Mouse (Mus musculus) lung, postnatal 0 days (tissue): ENCODE measurements around the gene Cdt1.

Source experiments
- CTCF ChIP-seq: IDR thresholded peaks from 2 replicates; pipeline ENCODE4 v1.5.1; 2016; ENCODE audit warnings: antibody characterized with exemption, mild to moderate bottlenecking
- EP300 ChIP-seq: IDR thresholded peaks from 2 replicates; pipeline ENCODE4 v1.6.1; 2016; ENCODE audit warnings: antibody characterized with exemption, mild to moderate bottlenecking, control low read depth

GRCm38 (mm10) chr8:122551265-122552051 lies 16.4 kb upstream of the Cdt1 start, which contains the start of gene Piezo1:
- TF ChIP-seq CTCF (peak; percentile 100), EP300 (no peak)
